Mouse (Mus musculus) heart, postnatal 14 days (tissue): ENCODE results near the gene AI464131. TPM values are rescaled to one million over a fixed set of nuclear protein-coding genes. Genes with fewer than 3 reads are reported as not detected.

ENCODE experiments used
- DNase-seq, 2 experiments: peaks; one replicate each; pipeline ENCODE4 v3.0.0; 2021 to 2022
- intact Hi-C: fragments of 180-260 bp; cut with DNase I; formaldehyde crosslinking; loops from one replicate; pipeline ENCODE4 v1.15.1; 2025
- long read RNA-seq, 2 experiments: library from polyadenylated mRNA; stranded (forward); transcript quantifications; one replicate each; pipeline ENCODE4 v2.0.0; 2021
- total RNA-seq, 2 experiments: library from RNA; stranded (reverse); gene quantifications; 2 replicates each; pipeline ENCODE4 v1.2.3; 2021

Gene AI464131
- total RNA-seq = 10 to 100 TPM; 10.2 to 10.3 TPM
- long read RNA-seq, experiment 1, full-length matches to known transcripts = 16 of 21 reads
- long read RNA-seq, experiment 1, partial matches to known transcripts = 0 of 21 reads
- long read RNA-seq, experiment 1, other reads (novel, unspliced or antisense) = 5 of 21 reads
- long read RNA-seq, experiment 2, full-length matches to known transcripts = 19 of 23 reads
- long read RNA-seq, experiment 2, partial matches to known transcripts = 0 of 23 reads
- long read RNA-seq, experiment 2, other reads (novel, unspliced or antisense) = 4 of 23 reads

- peak; percentile 97 to 98 for DNase-seq
- intact Hi-C loops = no loop called here
These were observed at the start of gene AI464131 for GRCm38 (mm10) chr4:41502986-41503412. Gene AI464131, minus strand, starts transcription at chr4:41503076.

- intact Hi-C loops = loop anchor here (1.0 to 5.0 kb wide), 3 partner anchors 62 to 99 kb away; partner anchors contain the start of gene Nudt2
- DNase-seq = peak; percentile 74 to 82
These were observed 49.7 kb upstream of the AI464131 start for GRCm38 (mm10) chr4:41552529-41552928.

- intact Hi-C loops = no loop called here
- DNase-seq = no peak
These were observed 44.2 kb upstream of the AI464131 start for GRCm38 (mm10) chr4:41547086-41547485.

GRCm38 (mm10) chr4:41545985-41546384 is 43.1 kb upstream of the AI464131 start:
- intact Hi-C loops = no loop called here
- DNase-seq = peak; percentile 45 to 57

- DNase-seq = no peak
- intact Hi-C loops = no loop called here
These were observed 39.3 kb upstream of the AI464131 start for GRCm38 (mm10) chr4:41542136-41542535.

GRCm38 (mm10) chr4:41534866-41535265 is 32.0 kb upstream of the AI464131 start:
- intact Hi-C loops = no loop called here
- no peak for DNase-seq

- peak in 1 of 2 experiments; percentile 42 for DNase-seq
- intact Hi-C loops = no loop called here
These were observed 29.5 kb upstream of the AI464131 start for GRCm38 (mm10) chr4:41532420-41532819.

GRCm38 (mm10) chr4:41527996-41528395 is 25.1 kb upstream of the AI464131 start:
- no peak for DNase-seq
- intact Hi-C loops = no loop called here

GRCm38 (mm10) chr4:41527076-41527475 is 24.2 kb upstream of the AI464131 start:
- DNase-seq = no peak
- intact Hi-C loops = no loop called here

- intact Hi-C loops = no loop called here
- DNase-seq = no peak
These were observed 23.7 kb upstream of the AI464131 start for GRCm38 (mm10) chr4:41526553-41526952.

GRCm38 (mm10) chr4:41524829-41525228 is 22.0 kb upstream of the AI464131 start:
- intact Hi-C loops = no loop called here
- no peak for DNase-seq

GRCm38 (mm10) chr4:41523839-41524238 is 21.0 kb upstream of the AI464131 start:
- intact Hi-C loops = loop anchor here (2.0 kb wide), 1 partner anchor 91 kb away; no protein-coding TSS in a partner anchor
- no peak for DNase-seq

GRCm38 (mm10) chr4:41522788-41523187 is 19.9 kb upstream of the AI464131 start:
- intact Hi-C loops = loop anchor here (2.0 kb wide), 1 partner anchor 92 kb away; no protein-coding TSS in a partner anchor
- peak in 1 of 2 experiments; percentile 55 for DNase-seq

- intact Hi-C loops = loop anchor here (2.0 kb wide), 1 partner anchor 93 kb away; no protein-coding TSS in a partner anchor
- no peak for DNase-seq
These were observed 19.3 kb upstream of the AI464131 start for GRCm38 (mm10) chr4:41522136-41522535.

GRCm38 (mm10) chr4:41520641-41521040 is 17.8 kb upstream of the AI464131 start:
- DNase-seq = no peak
- intact Hi-C loops = no loop called here

- no peak for DNase-seq
- intact Hi-C loops = no loop called here
These were observed 16.3 kb upstream of the AI464131 start for GRCm38 (mm10) chr4:41519195-41519594.

GRCm38 (mm10) chr4:41518349-41518748 is 15.5 kb upstream of the AI464131 start:
- DNase-seq = no peak
- intact Hi-C loops = no loop called here

GRCm38 (mm10) chr4:41517233-41517632 is 14.4 kb upstream of the AI464131 start, which contains the start of gene 1110017D15Rik:
Gene 1110017D15Rik, minus strand, starts transcription at chr4:41517333.
- intact Hi-C loops = no loop called here

GRCm38 (mm10) chr4:41513714-41514113 is 10.8 kb upstream of the AI464131 start:
- no peak for DNase-seq
- intact Hi-C loops = no loop called here

More at GRCm38 (mm10) chr4:41517233-41517632, 14.4 kb upstream of the AI464131 start, which contains the start of gene 1110017D15Rik:
- DNase-seq = no peak

- intact Hi-C loops = no loop called here
- DNase-seq = no peak
These were observed 10.4 kb upstream of the AI464131 start for GRCm38 (mm10) chr4:41513309-41513708.

GRCm38 (mm10) chr4:41507998-41508397 is 5.1 kb upstream of the AI464131 start:
- DNase-seq = no peak
- intact Hi-C loops = loop anchor here (2.0 kb wide), 1 partner anchor 39 kb away; no protein-coding TSS in a partner anchor
